Mouse (Mus musculus): ENCODE data around the gene Smg1.

DNA sequence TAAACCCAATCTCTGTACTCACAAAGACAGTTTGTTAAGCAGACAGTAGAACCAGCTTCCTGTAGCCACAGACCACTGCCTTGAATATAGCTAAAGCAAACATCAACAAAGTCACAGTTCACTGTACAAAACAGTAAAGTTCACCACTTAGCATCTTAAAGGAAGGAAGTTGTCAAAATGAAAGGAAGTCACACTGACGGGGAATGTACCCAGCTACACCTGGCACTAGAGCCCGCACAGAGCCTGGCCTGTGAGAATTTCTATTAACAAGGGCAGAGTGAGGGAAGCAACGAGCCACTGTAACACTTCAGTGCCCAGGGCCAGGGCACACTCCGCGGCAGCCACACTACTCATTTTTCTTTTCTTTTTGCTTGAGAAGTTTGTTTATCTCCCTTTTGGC lies 123.5 kb downstream of the Smg1 start:
- no peak for TF ChIP-seq CTCF (IDR thresholded peaks at IDR 0.05; ENCODE audit: low read depth, low read length)
- TF ChIP-seq POLR2A (IDR thresholded peaks at IDR 0.05; ENCODE audit: borderline replicate concordance, low read depth, low read length): no peak

Measured in bone marrow macrophage, adult 2 months (primary cell).